Mouse (Mus musculus): Measurements from ENCODE around the gene Ano4.

DNA sequence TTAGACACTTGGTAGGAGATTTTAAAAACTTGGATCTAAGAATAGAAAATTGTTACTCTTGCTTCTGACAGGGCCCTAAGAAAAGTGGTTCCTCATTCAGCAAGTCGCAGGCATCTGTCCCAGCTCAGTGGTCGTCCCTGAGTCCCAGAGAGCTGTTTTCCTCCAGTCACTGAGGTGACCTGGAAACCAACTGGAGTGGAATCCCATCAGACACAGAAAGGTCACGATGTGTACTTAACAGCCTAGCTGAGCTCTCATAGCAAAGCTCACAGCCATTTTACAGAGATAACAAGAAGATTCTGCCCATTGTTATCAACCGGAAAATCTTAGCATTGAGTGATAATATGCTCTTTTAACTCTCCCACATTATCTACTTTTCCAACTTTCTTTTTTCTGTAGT lies 365.1 kb downstream of the Ano4 start:
- TF ChIP-seq CTCF (IDR thresholded peaks at IDR 0.05; ENCODE audit: extremely low read depth, insufficient read depth, insufficient read length, insufficient replicate concordance) (no peak), POLR2A (IDR thresholded peaks at IDR 0.05; ENCODE audit: low read depth, low read length) (no peak)
